Mouse (Mus musculus): ENCODE measurements around the gene Rasd1.

Rasd1 gene

DNA sequence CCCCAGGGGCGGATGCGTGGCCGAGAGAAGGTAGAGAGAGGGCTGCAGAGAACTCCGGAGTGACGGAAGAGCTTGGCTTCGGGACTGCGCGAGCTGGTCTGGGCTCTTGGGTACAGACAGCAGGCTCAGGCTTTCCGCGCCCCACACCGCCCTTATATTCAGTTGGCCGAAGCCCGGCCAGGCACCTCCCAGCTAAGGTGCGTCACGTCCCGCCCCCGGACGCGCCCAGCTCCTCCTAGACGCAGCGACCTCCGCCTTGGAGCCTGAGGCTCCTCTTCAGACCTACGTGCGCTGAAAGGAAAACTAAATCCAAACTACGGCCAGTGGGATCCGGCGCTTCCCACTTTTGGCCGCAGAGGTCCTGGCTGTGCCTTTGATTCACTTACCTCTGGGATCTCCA lies at the start of gene Rasd1:
Gene Rasd1 (minus strand): TSS at position 127 of the 400 bp plus-strand sequence.
- DNase-seq (ENCODE audit: low spot score): peak; percentile 87

DNA sequence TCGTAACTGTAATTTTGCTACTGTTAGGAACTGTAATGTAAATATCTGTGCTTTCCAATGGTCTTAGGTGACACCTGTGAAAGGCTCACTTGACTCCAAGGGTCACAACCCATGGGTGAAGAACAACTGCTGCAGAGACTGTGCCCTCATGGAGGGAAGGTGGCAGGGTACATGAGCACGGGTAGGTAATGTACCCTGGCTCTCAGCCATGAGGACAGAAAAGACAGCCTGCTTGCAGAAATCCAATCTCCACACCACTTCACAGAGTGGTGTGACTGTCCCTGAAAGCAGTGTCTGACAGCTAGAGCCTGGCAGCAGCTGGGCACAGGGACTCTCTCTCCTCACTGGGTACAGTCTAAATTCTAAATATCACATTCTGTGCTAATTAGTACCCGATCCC lies 46.8 kb upstream of the Rasd1 start:
- no peak for DNase-seq (ENCODE audit: low spot score)

DNA sequence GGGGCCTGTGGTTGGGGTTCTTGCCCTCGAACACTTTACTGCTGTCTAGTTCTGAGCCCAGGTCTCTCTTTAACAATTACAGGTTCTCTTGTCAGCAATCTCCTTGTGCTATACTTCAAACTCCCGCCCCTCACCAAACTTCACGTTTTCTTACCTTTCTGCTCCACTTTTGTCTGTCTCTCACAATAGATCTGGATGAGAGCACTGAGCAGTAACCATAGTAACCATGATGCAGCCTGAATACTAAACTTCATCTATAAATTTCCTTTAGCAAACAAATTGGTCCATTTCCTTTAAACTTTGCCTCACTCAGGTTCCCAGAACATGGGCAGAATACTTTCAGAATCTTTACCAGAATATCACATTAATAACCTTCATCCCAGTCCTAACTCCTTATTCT lies 44.7 kb upstream of the Rasd1 start:
- no peak for DNase-seq (ENCODE audit: low spot score)

DNA sequence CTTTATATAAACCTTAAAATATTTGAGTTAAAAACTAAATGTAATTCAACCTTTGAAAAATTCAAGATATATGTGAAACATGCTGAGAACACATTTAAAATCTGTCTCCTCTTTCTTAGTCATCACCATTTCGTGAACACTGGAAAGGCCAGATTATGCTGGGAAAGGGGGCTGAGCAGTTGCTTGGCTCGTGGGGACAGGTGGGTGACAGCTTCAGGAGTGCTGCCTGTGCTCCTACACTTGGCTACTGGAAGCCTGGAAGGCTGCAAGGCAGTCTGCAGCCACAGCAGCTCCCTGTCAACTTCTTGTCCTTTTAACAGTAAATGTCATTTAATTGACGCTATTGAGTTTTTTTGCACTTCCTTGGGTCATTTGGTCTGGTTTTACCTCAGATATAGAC lies 41.1 kb upstream of the Rasd1 start:
- no peak for DNase-seq (ENCODE audit: low spot score)

- DNase-seq (ENCODE audit: low spot score): no peak
Observed at GRCm38 (mm10) chr11:60004716-60005115, 40.0 kb upstream of the Rasd1 start.

DNA sequence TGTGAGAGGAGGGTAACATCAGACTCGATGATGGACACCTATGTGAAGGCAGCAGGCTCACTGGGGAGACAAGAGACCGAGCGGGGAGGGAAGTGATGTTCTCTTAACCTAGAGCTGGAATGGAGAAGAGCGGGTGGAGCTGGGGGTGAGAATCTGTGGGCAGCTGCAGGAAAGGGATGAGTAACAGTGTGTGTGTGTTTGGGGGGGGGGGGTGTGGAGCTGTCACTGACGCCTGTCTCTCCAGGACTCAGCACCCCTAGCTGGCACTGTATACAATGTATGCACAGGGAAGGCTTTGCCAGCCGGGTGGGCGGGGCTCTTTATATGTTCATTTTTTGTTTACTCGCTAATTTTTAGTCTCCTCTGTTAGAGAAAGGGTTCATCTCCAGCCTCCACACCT lies 39.1 kb upstream of the Rasd1 start:
- no peak for DNase-seq (ENCODE audit: low spot score)

DNA sequence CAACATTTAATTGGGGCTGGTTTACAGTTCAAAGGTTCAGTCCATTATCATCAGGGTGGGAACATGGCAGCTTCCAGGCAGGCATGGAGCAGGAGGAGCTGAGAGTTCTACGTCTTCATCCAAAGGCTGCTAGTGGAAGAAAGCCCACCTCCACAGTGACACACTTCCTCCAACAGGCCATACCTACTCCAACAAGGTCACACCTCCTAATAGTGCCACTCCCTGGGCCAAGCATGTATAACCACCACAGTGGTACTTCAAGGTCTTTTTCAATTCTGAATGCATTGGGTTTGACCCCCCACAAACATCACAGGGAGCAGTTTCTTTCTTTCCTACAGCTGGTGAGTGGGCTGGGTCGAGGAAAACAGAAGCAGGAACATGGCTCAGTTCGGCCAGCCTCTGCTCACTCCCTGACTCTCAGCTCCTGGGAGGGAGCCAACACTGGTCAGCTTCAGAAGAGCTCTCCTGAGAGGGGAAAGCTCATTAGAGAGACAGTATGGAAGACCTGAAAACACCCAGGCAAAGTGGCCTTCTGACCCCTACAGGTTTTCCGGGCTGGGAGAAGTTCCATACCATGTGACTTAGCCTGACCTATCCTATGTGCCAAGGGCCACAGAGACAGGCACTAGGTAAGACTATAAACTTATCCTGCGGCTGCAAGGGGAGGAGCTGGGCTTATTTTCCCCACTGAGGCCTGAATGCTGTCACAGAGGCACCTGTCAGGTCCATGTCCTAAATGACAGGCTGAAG lies 36.7 kb upstream of the Rasd1 start:
- peak; percentile 12 for DNase-seq (ENCODE audit: low spot score)

- peak; percentile 72 for DNase-seq (ENCODE audit: low spot score)
Observed at GRCm38 (mm10) chr11:59994318-59994717, 29.6 kb upstream of the Rasd1 start.

GRCm38 (mm10) chr11:59991365-59991764 lies 26.6 kb upstream of the Rasd1 start:
- DNase-seq (ENCODE audit: low spot score): no peak

DNA sequence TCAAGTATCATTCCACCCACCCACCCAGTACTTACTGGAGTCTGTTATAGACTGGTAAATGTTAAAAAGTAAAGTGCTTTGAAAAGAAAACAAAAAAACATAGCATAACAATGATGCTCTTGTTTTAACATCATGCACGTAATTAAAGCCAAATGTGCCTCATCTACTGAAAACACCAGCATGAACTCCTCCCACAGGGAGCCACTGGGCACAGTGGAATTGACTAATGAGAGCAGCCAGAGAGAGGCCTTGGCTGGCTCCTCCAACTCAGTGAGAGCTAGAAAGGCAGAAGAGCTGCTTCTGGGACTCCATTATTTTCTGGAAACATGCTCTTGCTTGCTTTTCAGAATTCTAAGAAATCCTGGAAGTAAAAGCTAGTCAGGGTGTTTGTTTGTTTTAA lies 24.7 kb upstream of the Rasd1 start:
- no peak for DNase-seq (ENCODE audit: low spot score)

DNA sequence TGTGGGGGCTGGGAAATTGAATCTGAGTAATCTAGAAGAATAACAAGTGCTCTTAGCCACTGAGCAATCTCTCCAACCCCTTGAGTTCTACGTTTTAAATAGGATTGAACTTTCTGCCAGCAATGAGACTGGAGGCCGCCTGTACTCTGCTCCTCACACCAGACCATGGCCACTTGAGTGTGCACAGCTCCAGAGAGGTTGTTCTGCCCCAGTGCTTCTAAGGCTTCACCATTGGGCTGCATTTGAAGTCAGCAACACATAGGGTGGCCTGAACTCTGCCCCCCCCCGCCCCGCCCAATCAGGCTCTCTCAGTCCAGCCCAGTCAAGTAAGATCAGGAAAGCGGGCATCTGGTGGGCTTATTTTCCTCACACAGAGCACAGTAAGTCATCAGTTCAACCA lies 13.1 kb upstream of the Rasd1 start:
- DNase-seq (ENCODE audit: low spot score): no peak

DNA sequence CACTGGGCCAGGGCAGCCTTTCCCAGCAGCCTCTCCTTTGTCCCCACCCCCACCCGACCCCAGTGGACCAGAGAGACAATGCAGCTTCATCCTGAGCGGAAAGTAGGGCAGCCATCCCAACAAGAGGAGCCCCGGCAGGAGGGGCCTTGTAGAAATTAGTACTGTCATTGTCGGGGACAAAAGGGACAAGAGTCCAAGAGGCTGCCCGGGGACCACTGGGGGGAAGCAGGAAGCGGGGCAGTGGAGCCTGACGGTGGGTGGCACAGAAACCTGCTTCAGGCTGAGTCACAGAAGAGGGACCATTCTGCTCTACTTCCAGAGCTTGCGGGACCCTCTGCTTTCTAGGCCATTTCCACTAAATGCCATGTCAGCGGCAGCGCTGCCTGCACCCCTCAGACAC lies 10.5 kb upstream of the Rasd1 start:
- DNase-seq (ENCODE audit: low spot score): no peak

GRCm38 (mm10) chr11:59973389-59973788 lies 8.6 kb upstream of the Rasd1 start:
- DNase-seq (ENCODE audit: low spot score): no peak

DNA sequence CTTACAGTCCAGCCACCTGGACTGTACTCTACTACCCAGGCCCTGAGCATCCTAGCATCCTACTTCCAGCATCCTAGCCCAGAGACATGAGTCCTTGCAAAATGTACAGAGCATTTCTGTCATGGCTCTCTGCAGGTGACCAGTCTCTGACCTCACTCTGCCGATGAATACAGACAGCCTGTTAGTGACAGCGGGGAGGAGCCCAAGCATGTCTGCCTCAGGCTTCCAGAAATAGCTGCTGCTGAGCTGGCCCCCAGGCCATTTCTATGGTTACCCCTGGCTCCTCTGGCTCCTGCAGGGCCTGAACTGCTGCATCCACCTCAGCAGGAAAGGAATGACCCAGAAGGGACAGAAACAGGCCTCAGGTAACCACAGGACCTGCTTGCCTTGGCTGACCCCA lies 6.9 kb upstream of the Rasd1 start:
- DNase-seq (ENCODE audit: low spot score): no peak

DNA sequence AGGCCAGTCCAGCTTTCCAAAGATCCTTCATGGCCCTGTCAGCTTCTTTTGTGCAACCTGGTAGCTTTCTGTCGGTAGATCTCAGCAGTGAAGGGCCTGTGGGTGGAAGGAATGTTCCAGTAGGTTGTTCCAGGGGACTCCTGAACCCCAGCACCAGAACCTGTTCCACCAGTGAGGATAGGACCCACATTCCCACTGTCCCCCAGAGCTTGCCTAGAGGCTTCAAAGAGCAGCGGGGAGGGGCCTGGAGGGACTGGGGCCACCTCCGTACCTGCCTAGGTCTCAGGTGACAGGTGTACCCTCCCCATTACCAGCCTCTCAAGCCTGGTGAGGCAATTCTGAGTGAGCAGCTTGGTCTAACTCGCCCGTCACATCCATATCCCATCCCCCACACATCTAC lies 6.0 kb upstream of the Rasd1 start:
- no peak for DNase-seq (ENCODE audit: low spot score)

- DNase-seq (ENCODE audit: low spot score): no peak
Observed at GRCm38 (mm10) chr11:59967765-59968164, 3.0 kb upstream of the Rasd1 start.

DNA sequence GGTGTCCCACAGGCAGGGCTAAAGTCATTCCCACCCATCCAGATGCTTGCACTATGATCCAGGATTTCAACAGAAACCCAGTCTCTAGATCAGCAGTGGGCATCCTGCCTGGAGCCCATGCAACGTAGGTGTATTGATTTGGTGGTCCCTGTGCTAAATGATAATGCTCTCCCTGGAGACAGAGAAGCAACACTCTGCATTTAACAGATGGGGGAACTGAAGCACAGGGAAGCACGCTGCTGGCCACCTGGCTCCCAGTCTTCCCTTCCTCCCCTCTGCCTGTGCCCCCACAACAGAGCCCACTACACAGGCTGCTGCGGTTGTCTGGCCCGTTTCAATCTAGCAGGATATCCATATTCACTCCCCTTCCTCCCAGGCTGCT lies 1.3 kb upstream of the Rasd1 start:
- DNase-seq (ENCODE audit: low spot score): no peak

DNA sequence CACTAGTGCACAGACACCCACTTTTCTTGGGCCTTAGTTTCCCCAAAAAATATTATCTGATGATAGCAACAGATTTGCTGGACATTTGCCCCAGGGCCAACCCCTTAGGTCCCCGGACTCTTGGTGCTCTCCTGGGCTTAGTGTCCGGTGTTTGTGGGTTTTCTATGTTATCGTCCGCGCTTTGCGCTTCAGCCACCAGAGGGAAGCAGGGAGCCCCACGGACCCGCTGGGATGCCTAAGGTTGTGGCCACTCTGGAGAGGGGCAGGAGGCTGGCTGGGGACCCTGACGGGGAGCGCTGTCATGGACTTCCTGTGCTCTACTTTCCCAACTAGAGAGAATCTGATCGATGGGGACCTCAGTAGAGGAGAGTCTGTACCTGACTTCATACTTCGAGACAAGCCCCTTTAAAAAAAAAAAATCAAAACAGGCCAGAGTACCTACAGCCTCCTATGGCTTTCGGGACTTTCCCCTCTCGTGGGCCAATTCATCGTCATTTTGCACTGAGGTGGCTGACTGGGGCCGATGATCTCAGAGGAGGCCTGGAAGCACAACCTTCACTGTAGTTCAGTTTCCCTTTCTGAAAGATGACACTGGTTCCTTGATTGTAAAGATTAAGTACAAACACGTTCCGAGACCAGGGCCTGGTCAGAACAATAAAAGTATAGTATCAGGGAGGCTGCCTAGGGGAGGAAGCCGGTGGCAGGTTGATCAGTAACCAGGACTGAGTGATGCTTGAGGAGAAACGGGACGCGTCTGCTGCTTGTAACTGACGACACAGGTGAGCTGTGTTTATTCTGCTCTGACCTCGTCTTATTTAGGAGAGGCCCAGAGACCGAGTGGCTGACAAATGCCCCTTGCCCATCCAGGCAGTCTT lies 720 bp upstream of the Rasd1 start:
- peak; percentile 79 for DNase-seq (ENCODE audit: low spot score)

DNA sequence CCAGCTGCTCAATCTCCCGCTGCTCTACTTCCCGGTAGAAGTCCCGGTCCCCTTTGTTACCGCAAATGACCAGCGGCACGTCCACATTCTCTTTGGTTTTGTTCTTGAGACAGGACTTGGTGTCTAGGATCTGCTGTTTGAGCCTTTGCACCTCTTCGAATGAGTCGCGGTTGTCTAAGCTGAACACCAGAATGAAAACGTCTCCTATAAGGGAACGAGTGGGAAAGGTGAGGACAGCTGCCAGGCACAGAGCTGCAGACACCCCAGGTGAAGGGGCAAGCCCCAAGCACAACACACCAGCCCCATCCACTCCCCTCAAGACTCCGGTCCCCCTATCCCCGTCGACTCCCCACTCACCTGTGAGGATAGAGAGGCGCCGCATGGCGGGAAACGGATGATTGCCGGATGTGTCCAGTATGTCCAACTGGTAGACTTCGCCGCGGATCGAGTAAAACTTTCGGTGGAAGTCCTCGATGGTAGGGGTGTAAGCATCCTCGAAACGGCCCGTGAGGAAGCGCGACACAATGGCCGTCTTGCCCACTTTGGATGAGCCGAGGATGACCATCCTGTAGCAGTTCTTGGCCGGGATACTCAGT lies 483 bp downstream of the Rasd1 start:
- DNase-seq (ENCODE audit: low spot score): no peak

GRCm38 (mm10) chr11:59963364-59964162 lies 1.2 kb downstream of the Rasd1 start:
- peak; percentile 8 for DNase-seq (ENCODE audit: low spot score)

DNA sequence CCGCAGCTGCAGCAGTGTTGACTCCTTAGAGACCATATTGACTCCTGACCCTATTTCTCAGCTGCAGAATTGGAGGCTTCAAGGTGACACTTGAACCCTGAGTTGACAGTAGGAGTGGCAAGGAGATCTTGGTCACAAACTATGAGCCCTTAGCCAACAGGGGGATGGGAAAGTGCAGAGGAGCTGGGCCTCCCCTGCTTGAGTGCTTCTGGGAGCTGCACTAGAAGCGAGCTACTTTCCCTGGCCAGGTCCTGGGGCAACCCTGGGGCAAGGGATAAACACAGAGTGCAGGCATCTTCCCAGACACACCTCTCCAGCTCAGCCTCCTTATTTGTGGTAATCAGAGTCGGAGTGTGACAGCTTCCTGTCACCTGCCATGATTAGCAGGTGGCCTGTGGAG lies 2.2 kb downstream of the Rasd1 start:
- DNase-seq (ENCODE audit: low spot score): no peak

GRCm38 (mm10) chr11:59961338-59961875 lies 3.3 kb downstream of the Rasd1 start:
- no peak for DNase-seq (ENCODE audit: low spot score)
